9 mouse cellular contexts compared by ENCODE assay signal in genomic region chr4:22367368-22367767, GRCm38 (mm10). TPM values are rescaled to one million over a fixed set of nuclear protein-coding genes. Genes with fewer than 3 reads are reported as not detected.
A peak's percentile ranks its signal among the peaks of the same experiment; 100 is the strongest.
DNase-seq lines count a peak whose midpoint lies in the region; ATAC-seq and TF ChIP-seq lines count a peak whose summit lies in the region.
"Had no signal": no experiment of that assay in that cellular context is flagged by ENCODE, and none has a peak within 500 bp of the region (broad histone marks: within the 10 kb centered on the region; RNA-seq: fewer than 3 reads in every experiment).

No protein-coding gene starts in this region.

- TF ChIP-seq CTCF in gastrocnemius, adult 2 months (IDR thresholded peaks at IDR 0.05), result peak; percentile 19; the same call in 1 of the 2 replicates
- peak; percentile 51; the same call in 1 of the 2 replicates for TF ChIP-seq CTCF in embryonic fibroblast, embryonic 13.5 days (IDR thresholded peaks at IDR 0.05; ENCODE audit: borderline replicate concordance, insufficient read depth, low read length)
- peak; percentile 51; the same call in 1 of the 2 replicates for TF ChIP-seq CTCF in testis, adult 2 months (IDR thresholded peaks at IDR 0.05; ENCODE audit: control insufficient read depth, insufficient read depth, insufficient replicate concordance, low read depth, low read length)

- TF ChIP-seq POLR2A in embryonic fibroblast, embryonic 13.5 days (IDR thresholded peaks at IDR 0.05; ENCODE audit: low read depth, low read length), result no peak
- TF ChIP-seq POLR2A in testis, adult 2 months (IDR thresholded peaks at IDR 0.05; ENCODE audit: control insufficient read depth, low read depth, low read length), result no peak

- no peaks in the 10 kb centered on the region for H3K27me3 ChIP-seq in midbrain, embryonic 11.5 days (ENCODE audit: control insufficient read depth, insufficient read depth, low read length)
- H3K27me3 ChIP-seq in midbrain, embryonic 10.5 days (ENCODE audit: low read depth, poor library complexity, severe bottlenecking), result no peaks in the 10 kb centered on the region
- H3K27me3 ChIP-seq in testis, adult 2 months (ENCODE audit: control insufficient read depth, insufficient read depth, low read length), result no peaks in the 10 kb centered on the region
- no peaks in the 10 kb centered on the region for H3K27me3 ChIP-seq in hindbrain, embryonic 11.5 days (ENCODE audit: control insufficient read depth, insufficient read depth, low read length)

- WGBS in midbrain, embryonic 11.5 days, result 56% methylated on average over 5 of the region's 5 CpGs
- 58% methylated on average over 5 of the region's 5 CpGs for WGBS in midbrain, embryonic 10.5 days
- WGBS in hindbrain, embryonic 11.5 days, result 58% methylated on average over 5 of the region's 5 CpGs

- ATAC-seq in midbrain, embryonic 11.5 days (ENCODE audit: low FRiP score), result peak; percentile 52; the same call in 1 of the 2 replicates
- ATAC-seq in hindbrain, embryonic 11.5 days (ENCODE audit: low FRiP score), result no peak

- no peak overlapping the region for H3K27ac ChIP-seq in gastrocnemius, adult 2 months
- H3K27ac ChIP-seq in midbrain, embryonic 11.5 days (ENCODE audit: low read depth, low read length), result no peak overlapping the region
- H3K27ac ChIP-seq in midbrain, embryonic 10.5 days (replicated peaks), result no peak overlapping the region
- H3K27ac ChIP-seq in embryonic fibroblast, embryonic 13.5 days (ENCODE audit: insufficient read depth, low read length), result no peak overlapping the region
- H3K27ac ChIP-seq in testis, adult 2 months (ENCODE audit: control insufficient read depth, insufficient read depth, low read depth, low read length), result peak overlapping the region; percentile 32
- no peak overlapping the region for H3K27ac ChIP-seq in hindbrain, embryonic 11.5 days (ENCODE audit: low read depth, low read length)

- H3K4me1 ChIP-seq in midbrain, embryonic 11.5 days (ENCODE audit: control insufficient read depth, insufficient read depth, low read length), result no peaks in the 10 kb centered on the region
- H3K4me1 ChIP-seq in midbrain, embryonic 10.5 days, result no peaks in the 10 kb centered on the region
- no peaks in the 10 kb centered on the region for H3K4me1 ChIP-seq in embryonic fibroblast, embryonic 13.5 days (ENCODE audit: control insufficient read depth, insufficient read depth, low read length)
- no peaks in the 10 kb centered on the region for H3K4me1 ChIP-seq in testis, adult 2 months (ENCODE audit: control insufficient read depth, insufficient read depth, low read length)
- no peaks in the 10 kb centered on the region for H3K4me1 ChIP-seq in hindbrain, embryonic 11.5 days (replicated peaks; ENCODE audit: control insufficient read depth, insufficient read depth, low read length)

- H3K4me3 ChIP-seq in gastrocnemius, adult 2 months, result no peak overlapping the region
- H3K4me3 ChIP-seq in midbrain, embryonic 11.5 days (ENCODE audit: low read depth, low read length), result no peak overlapping the region
- H3K4me3 ChIP-seq in midbrain, embryonic 10.5 days, result no peak overlapping the region
- no peak overlapping the region for H3K4me3 ChIP-seq in embryonic fibroblast, embryonic 13.5 days (ENCODE audit: insufficient read depth, low read length)
- no peak overlapping the region for H3K4me3 ChIP-seq in testis, adult 2 months (ENCODE audit: control insufficient read depth, low read depth, low read length)
- H3K4me3 ChIP-seq in hindbrain, embryonic 11.5 days (ENCODE audit: low read depth, low read length), result no peak overlapping the region

- no peaks in the 10 kb centered on the region for H3K36me3 ChIP-seq in midbrain, embryonic 11.5 days (ENCODE audit: control insufficient read depth, insufficient read depth, low read length)
- H3K36me3 ChIP-seq in midbrain, embryonic 10.5 days, result no peaks in the 10 kb centered on the region
- H3K36me3 ChIP-seq in testis, adult 2 months (ENCODE audit: control insufficient read depth, insufficient read depth, low read length), result no peaks in the 10 kb centered on the region
- H3K36me3 ChIP-seq in hindbrain, embryonic 11.5 days (ENCODE audit: control insufficient read depth, insufficient read depth, low read length), result no peaks in the 10 kb centered on the region

- DNase-seq in gastrocnemius, adult 2 months, result no peak
- no peak for DNase-seq in gastrocnemius, postnatal 14 days
- no peak for DNase-seq in midbrain, embryonic 11.5 days (ENCODE audit: low spot score, missing footprints)
- DNase-seq in midbrain, embryonic 10.5 days (ENCODE audit: low spot score), result no peak
- DNase-seq in hindbrain, embryonic 11.5 days (ENCODE audit: low spot score), result no peak
- no peak for DNase-seq in gastrocnemius, adult 8-10 months (ENCODE audit: low spot score in 2 of 2)
- DNase-seq: kidney, adult 9 months had no signal

- intact Hi-C loops in gastrocnemius, adult 2 months (cut with DNase I), result no loop called here
- intact Hi-C loops in gastrocnemius, postnatal 14 days (cut with DNase I; ENCODE audit: low total_unique reads), result no loop called here

- no peak overlapping the region for H3K4me2 ChIP-seq in midbrain, embryonic 11.5 days
- no peak overlapping the region for H3K4me2 ChIP-seq in hindbrain, embryonic 11.5 days (replicated peaks; ENCODE audit: low read depth, low read length)

- no peaks in the 10 kb centered on the region for H3K9me3 ChIP-seq in midbrain, embryonic 11.5 days (ENCODE audit: control insufficient read depth, low read length)
- H3K9me3 ChIP-seq in midbrain, embryonic 10.5 days (replicated peaks), result no peaks in the 10 kb centered on the region
- no peaks in the 10 kb centered on the region for H3K9me3 ChIP-seq in hindbrain, embryonic 11.5 days (ENCODE audit: control insufficient read depth, low read length)

- no peak overlapping the region for H3K9ac ChIP-seq in midbrain, embryonic 11.5 days (ENCODE audit: low read length)
- no peak overlapping the region for H3K9ac ChIP-seq in hindbrain, embryonic 11.5 days (ENCODE audit: low read depth, low read length)

RNA-seq across cellular contexts. Expression of gene Fbxl4, which starts 10.0 kb away (rescaled TPM):
- 10 to 100 TPM; 12.1 to 24.5 TPM for total RNA-seq in gastrocnemius, adult 2 months (2021)
- 10 to 100 TPM; 12.8 to 13.3 TPM for total RNA-seq in gastrocnemius, postnatal 14 days (2021)
- polyA plus RNA-seq in midbrain, embryonic 11.5 days (2014; fragmentation: Nextera tagmentation; extraction: Ambion mirVana), result 10.1 and 11.0 TPM in 2 replicates
- polyA plus RNA-seq in midbrain, embryonic 10.5 days (2016; fragmentation: Nextera tagmentation; extraction: Ambion mirVana), result 6.2 and 8.6 TPM in 2 replicates
- 15.4 and 17.2 TPM in 2 replicates for polyA plus RNA-seq in embryonic fibroblast, embryonic 13.5 days (2011; ENCODE audit: insufficient read length, low read depth, missing spikeins)
- polyA plus RNA-seq in testis, adult 2 months (2012; rRNA removed), result 4.2 and 4.3 TPM in 2 replicates
- 9.9 and 11.6 TPM in 2 replicates for polyA plus RNA-seq in hindbrain, embryonic 11.5 days (2014; fragmentation: Nextera tagmentation; extraction: Ambion mirVana)
- total RNA-seq in gastrocnemius, adult 8-10 months (2022), result 10 to 100 TPM; 25.1 to 35.6 (median 29.6) TPM
